Mouse (Mus musculus) liver, adult 2 months (tissue): Measurements from ENCODE around the gene Usp44.

Experiments
- CTCF ChIP-seq: fragments of 200-500 bp; IDR thresholded peaks from 2 replicates; pipeline ENCODE4 v1.5.1; 2011; ENCODE audit warnings: low read depth, low read length, control low read depth
- POLR2A ChIP-seq: fragments of 200-500 bp; IDR thresholded peaks from 2 replicates; pipeline ENCODE4 v1.6.1; 2011; ENCODE audit warnings: low read length, control low read depth; ENCODE audit not compliant: insufficient read depth; ENCODE audit errors: extremely low read depth

DNA sequence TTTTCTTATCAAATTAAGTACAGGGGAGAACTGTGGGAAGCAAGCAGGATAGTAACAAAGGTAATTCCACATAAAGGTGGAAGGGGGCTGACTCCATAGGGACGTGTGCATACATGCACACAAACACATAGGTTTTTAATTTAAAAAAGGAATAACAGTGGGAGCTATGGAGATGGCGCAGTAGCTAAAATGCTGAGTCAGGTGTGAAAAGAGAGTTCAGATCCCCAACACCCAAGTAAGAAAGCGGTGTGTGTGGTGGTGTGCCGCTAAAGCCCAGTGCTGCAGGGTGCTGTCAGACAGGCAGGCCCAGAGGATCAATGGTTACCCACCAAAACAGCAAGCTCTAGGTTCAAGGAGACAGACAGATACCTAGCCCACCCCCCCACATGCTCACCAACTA, 47.4 kb downstream of the Usp44 start:
- TF ChIP-seq CTCF (no peak), POLR2A (no peak)
